Mouse (Mus musculus): ENCODE data around the gene Gm10271.

GRCm38 (mm10) chr10:116931497-116932179, 40.8 kb downstream of the Gm10271 start:
- TF ChIP-seq CTCF (conservative IDR thresholded peaks at IDR 0.05; ENCODE audit: insufficient read depth, insufficient read length, low read depth, low read length) = no peak
- no peak for TF ChIP-seq POLR2A (IDR thresholded peaks at IDR 0.05; ENCODE audit: low read depth, low read length)
